Mouse (Mus musculus): ENCODE measurements around the gene Hsd17b7.

- TF ChIP-seq CTCF (IDR thresholded peaks at IDR 0.05) (no peak), EP300 (IDR thresholded peaks at IDR 0.05) (no peak)
These were observed 36.3 kb upstream of the Hsd17b7 start for GRCm38 (mm10) chr1:170005297-170005696.

Data from lung, postnatal 0 days (tissue).